Mouse (Mus musculus): Measurements from ENCODE around the gene Gm2237. TPM values are rescaled to one million over a fixed set of nuclear protein-coding genes. Genes with fewer than 3 reads are reported as not detected.

The Gm2237 gene
- polyA plus RNA-seq (2012; ENCODE audit: low replicate concordance), result 0.20 and 0.49 TPM in 2 replicates

DNA sequence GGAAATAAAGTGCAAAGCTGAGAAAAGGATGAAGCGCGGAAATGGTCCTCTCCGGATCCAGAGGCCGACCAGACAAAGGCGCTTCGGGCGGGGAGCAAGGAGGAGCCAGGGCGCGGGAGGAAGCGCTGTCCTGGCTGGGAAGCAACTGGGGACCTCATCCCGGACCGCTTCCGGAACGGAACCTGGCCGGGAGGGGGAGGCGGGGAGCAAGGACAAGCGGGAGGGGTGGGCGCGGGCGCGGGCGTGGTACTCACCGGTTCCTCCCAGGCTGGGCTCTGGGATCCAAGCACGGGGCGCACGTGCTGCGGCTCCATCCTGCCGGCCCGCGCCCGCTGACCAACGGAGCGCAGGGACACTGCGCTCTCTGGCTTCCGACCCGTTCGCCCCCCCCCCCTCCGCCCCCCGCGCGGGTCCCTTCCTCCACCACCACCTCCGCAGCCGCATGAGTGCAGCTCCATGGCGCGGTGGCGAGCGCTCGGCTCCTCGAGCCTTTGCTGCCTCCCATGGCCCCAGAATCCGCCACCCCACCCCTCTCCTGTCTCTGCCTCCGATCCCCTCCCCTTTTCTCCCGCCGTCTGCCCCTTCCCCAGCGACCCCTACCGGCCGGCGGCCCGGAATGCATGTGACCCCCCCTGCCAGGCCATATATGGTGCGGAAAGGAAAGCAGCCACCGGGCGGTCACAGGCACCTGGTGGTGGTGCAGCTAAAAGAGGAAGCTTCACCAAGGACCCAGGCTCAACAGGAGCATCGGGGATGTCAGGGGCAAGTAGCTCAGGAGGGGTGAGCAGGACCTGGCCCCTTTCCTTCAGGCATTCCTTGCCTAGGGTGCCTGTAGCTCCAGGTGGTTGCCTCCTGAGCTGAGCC is at the start of gene Gm2237:
TSS of gene Gm2237 (minus strand) at position 332 of the 864 bp plus-strand sequence.

DNA sequence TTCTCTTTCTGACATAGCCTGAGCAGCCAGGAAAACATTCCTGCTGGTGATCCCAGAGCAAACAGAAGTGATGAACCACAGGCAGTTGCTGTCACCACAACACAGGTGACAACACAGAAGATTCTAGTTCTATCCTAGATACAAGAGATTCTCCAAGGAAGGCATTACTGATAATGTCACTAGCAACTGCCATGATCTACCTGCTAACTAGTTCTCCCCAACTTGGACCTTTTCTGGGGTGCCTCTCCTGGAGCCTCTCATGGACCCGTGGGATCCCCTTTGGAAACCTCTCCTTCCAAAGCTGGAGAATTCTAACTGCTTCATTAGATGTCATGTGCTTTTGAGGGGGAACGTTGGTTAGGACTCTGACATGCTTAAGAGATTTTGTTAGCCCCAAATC is 17.5 kb upstream of the Gm2237 start, which contains the start of gene Gm5458:
TSS of gene Gm5458 (minus strand) at position 101 of the 400 bp plus-strand sequence.

DNA sequence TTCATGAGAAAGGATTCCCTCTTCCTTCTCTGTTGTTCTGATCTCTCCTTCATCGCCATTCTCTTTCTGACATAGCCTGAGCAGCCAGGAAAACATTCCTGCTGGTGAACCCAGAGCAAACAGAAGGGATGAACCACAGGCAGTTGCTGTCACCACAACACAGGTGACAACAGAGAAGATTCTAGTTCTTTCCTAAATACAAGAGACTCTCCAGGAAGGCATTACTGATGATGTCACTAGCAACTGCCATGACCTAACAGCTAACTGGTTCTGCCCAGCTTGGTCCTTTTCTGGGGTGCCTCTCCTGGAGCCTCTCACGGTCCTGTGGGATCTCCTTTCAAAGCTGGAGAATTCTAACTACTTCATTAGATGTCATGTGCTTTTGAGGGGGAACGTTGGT is 35.1 kb downstream of the Gm2237 start, which contains the start of gene Gm2244:
TSS of gene Gm2244 (minus strand) at position 101 of the 400 bp plus-strand sequence.

Other genes starting within 250 kb of the Gm2237 start
- gene Gm21738, start 166.2 kb downstream of the Gm2237 start, polyA plus RNA-seq (2012; ENCODE audit: low replicate concordance), result 2.4 and 22.8 TPM in 2 replicates
- not detected in 2 replicates for gene Gm2244, start 35.2 kb downstream of the Gm2237 start, polyA plus RNA-seq (2012; ENCODE audit: low replicate concordance)
- not detected in 2 replicates for gene Gm5458, start 17.4 kb upstream of the Gm2237 start, polyA plus RNA-seq (2012; ENCODE audit: low replicate concordance)
- gene Nid2, start 166.1 kb upstream of the Gm2237 start, polyA plus RNA-seq (2012; ENCODE audit: low replicate concordance), result 4.0 and 4.2 TPM in 2 replicates
- 184 and 260 TPM in 2 replicates for gene Rtraf, start 238.7 kb upstream of the Gm2237 start, polyA plus RNA-seq (2012; ENCODE audit: low replicate concordance)

All from hematopoietic multipotent progenitor cell, adult 10-12 weeks (in vitro differentiated cells).